In the genomic region with DNA sequence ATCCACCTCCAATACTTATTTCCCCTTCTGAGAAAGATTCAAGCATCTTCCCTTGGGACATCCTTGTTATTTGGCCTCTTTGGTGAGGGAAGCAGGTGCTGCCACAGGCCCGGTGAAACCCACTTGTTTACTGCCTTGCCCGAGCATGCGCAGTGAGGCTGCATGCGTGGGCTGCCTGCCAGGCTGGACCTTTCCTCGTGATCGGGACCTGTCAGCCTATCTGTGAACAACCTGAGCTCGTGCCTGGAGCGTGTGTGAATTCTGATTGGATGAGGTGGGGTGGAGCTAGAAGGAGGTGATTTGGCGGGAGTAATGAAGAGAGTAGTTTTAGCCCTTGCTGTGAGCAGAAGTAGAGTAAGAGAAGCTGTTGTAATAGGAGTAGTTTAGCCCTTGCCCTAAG, we compare ENCODE assay signal across 1 mouse cellular context. TPM values are rescaled to one million over a fixed set of nuclear protein-coding genes. Genes with fewer than 3 reads are reported as not detected.
"Had no signal": no experiment of that assay in that cellular context is flagged by ENCODE, and none has a peak within 500 bp of the region (broad histone marks: within the 10 kb centered on the region; RNA-seq: fewer than 3 reads in every experiment).

No protein-coding gene starts in this region.

RNA-seq across cellular contexts. Expression of a gene that starts 13.2 kb away (rescaled TPM):
- total RNA-seq: megakaryocyte-erythroid progenitor cell, adult 5-6 weeks had no signal
